Mouse (Mus musculus) layer of hippocampus, postnatal 36 days (tissue): Measurements from ENCODE around the gene Evc2. TPM values are rescaled to one million over a fixed set of nuclear protein-coding genes. Genes with fewer than 3 reads are reported as not detected.

ENCODE experiments used
- total RNA-seq, 2 experiments: library from RNA; stranded (reverse); gene quantifications; 2 replicates each; pipeline ENCODE4 v1.2.3; 2021

Evc2 gene
- total RNA-seq, 2 experiments from 2014 or later, result 24.9 to 28.1 TPM

Other genes with a start within 250 kb of the Evc2 start
- 100 to 1,000 TPM; 239 to 241 TPM for gene Crmp1, start 96.6 kb upstream of the Evc2 start, total RNA-seq
- 10 to 100 TPM; 12.2 to 12.9 TPM for gene Evc, start 1.6 kb upstream of the Evc2 start, total RNA-seq